Mouse (Mus musculus): Measurements from ENCODE around the gene Mapk1. TPM values are rescaled to one million over a fixed set of nuclear protein-coding genes. Genes with fewer than 3 reads are reported as not detected.

Mapk1 gene
- total RNA-seq, 2 experiments from 2014 or later: 442 to 445 TPM

DNA sequence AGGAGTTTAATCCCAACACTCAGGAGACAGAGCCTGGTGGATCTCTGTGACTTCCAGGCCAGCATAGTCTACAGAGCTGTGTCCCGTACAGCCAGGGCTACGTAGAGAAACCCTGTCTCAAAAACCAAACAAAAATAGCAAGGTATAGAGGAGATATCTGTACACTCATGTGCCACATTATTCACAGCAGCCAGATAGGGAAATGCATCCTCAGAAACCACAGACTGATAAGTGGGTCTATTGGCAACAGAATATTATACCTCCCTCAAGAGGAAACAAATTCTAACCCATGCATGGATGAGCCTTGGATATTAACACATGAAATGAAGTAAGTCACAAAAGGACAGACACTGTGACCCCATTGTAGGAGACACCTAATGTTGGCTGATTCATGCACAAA is 84.4 kb downstream of the Mapk1 start:
- no peak overlapping the region for H3K27ac ChIP-seq
- no peak overlapping the region for H3K4me3 ChIP-seq
- no peak for DNase-seq (ENCODE audit: extremely low spot score in 1 of 2, low spot score in 2 of 2)
- intact Hi-C loops (cut with DNase I): no loop called here
- TF ChIP-seq CTCF (IDR thresholded peaks at IDR 0.05): no peak

DNA sequence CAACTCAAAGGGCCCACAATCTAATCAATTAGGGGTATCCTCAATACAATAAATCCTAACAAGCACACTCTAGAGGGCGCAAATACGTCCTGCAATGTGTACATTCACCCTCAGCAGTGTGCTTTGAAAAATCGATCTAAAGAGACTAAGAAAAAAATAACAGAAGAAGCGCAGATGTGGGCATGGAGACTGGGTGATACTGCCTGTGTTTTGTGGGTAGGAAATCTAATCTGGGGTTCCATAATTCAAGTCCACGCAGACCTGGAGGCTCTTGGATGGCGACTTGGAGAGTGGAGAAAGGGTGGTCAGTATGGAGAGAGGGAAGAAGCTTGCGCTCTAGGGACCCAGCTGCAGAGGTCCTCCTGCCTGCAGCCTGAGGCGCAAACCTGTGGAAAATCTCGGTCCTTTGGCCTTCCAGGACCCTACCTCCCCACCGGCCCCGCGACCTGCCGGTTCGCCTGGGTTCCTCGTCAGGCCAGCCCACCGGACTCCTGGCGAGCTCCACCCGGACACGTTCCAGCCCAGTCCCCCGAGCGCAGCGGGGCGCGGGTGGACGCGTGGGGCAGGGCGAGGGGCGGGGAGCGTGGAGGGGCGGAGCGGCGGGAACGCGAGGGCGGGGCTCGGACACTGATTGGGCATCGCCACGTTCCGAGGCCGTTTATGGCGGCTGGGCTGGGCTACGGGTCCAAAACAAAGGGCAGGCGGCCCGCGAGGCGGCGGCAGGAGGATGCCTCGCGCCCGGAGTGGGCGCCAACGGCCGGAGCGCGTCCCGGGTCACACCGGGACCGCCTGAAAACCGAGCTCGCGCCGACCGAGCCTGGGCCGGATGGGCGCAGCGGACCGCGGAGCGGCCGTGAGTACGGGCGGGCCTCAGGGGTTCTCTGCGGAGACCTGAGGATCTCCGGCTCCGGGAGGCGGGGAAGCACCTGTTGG is 86.6 kb downstream of the Mapk1 start, which contains the start of gene Ypel1:
Gene Ypel1 (plus strand): TSS at position 186 of the 933 bp plus-strand sequence.
- peak within 1 kb of the TSS; percentile 71 for H3K4me3 ChIP-seq
- TF ChIP-seq CTCF (IDR thresholded peaks at IDR 0.05): peak; percentile 39
- intact Hi-C loops (cut with DNase I): loop anchor here (2.0 to 5.0 kb wide), 3 partner anchors 83 to 208 kb away; partner anchors contain the start of gene Tmem191c
- DNase-seq (ENCODE audit: extremely low spot score in 1 of 2, low spot score in 2 of 2): peak; percentile 88 to 90
- H3K27ac ChIP-seq: peak within 1 kb of the TSS; percentile 84

DNA sequence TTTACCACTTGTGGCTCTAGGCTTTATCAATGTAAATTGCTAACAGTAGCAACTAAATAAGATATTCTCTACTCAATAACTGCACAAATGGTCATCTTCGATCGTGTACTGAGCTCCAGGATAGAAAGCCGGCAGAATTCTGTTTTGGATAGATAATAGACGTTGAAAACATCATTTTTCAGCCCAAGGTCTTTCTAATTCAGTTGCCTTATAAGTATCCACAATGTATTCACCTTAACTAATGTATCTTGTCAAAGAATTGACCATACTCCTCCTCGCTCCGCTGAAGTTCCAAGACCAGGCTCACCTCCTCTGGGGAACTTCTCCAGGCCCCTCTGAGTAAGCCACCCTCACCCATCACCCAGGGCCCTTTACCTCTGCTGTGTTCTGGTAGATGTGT is 87.5 kb downstream of the Mapk1 start:
- peak overlapping the region; percentile 71 for H3K4me3 ChIP-seq

DNA sequence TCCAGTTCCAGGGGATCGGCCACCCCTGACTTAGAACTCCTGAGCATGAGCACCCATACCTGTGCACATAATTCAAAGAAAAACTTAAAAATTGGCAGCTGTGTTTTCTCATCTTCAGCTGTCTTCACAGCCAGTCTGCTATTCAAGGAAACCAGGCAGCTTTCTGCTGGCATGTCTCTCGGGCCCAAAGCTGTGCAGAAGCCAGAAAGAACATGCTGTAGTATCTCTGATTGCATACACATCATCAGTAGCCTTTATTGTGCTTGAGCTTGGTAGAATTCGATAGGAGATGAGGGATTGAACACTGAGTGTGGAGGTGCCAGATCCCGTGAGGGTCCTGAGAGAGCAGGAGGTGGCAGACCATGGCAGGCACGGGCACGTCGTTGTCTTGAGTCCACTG is 89.8 kb downstream of the Mapk1 start:
- intact Hi-C loops (cut with DNase I): loop anchor here (5.0 kb wide), 2 partner anchors 146 to 204 kb away; partner anchors contain the start of gene Tmem191c
- no peak for TF ChIP-seq CTCF (IDR thresholded peaks at IDR 0.05)
- Histone ChIP-seq H3K4me3 (no peak overlapping the region), H3K27ac (no peak overlapping the region)
- DNase-seq (ENCODE audit: extremely low spot score in 1 of 2, low spot score in 2 of 2): no peak

More for the DNA sequence above, 87.5 kb downstream of the Mapk1 start:
- intact Hi-C loops (cut with DNase I): loop anchor here (2.0 to 5.0 kb wide), 3 partner anchors 84 to 207 kb away; partner anchors contain the start of gene Tmem191c
- no peak for TF ChIP-seq CTCF (IDR thresholded peaks at IDR 0.05)
- no peak for DNase-seq (ENCODE audit: extremely low spot score in 1 of 2, low spot score in 2 of 2)
- no peak overlapping the region for H3K27ac ChIP-seq

DNA sequence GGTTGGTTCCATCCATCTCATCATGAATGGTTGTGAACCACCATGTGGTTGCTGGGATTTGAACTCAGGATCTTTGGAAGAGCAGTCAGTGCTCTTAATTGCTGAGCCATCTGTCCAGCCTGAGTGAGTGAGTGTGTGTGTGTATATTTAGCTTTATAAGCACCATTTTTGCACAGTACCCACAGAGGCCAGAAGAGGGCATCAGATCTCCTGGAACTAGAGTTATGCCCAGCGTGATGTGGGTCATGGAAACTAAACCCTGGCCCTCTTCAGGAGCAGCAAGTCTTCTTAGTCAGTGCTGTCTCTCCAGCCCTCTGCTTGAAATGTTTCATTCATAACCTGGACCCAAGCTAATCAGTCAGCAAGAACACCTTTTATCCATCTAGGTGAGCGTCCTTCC is 93.1 kb downstream of the Mapk1 start:
- intact Hi-C loops (cut with DNase I): no loop called here
- Histone ChIP-seq H3K27ac (no peak overlapping the region), H3K4me3 (no peak overlapping the region)
- TF ChIP-seq CTCF (IDR thresholded peaks at IDR 0.05): peak; percentile 13
- no peak for DNase-seq (ENCODE audit: extremely low spot score in 1 of 2, low spot score in 2 of 2)

DNA sequence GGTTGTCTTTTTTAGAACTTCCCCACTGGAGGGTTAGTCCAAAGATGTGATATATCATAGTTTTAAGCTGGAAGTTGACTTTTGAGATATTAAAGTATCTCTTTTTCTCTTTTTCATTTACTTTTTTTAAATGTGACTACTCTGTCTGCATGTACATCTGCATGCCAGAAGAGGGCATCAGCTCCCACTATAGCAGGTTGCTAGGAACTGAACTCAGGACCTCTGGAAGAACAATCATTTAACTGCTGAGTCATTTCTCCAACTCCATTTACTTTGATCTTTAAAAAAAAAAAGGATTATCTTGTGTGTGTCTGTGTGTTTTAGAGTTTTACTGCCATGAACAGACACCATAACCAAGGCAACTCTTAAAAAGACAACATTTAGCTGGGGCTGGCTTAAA is 93.7 kb downstream of the Mapk1 start:
- Histone ChIP-seq H3K4me3 (no peak overlapping the region), H3K27ac (no peak overlapping the region)
- no peak for DNase-seq (ENCODE audit: extremely low spot score in 1 of 2, low spot score in 2 of 2)
- TF ChIP-seq CTCF (IDR thresholded peaks at IDR 0.05): peak; percentile 2
- intact Hi-C loops (cut with DNase I): no loop called here

DNA sequence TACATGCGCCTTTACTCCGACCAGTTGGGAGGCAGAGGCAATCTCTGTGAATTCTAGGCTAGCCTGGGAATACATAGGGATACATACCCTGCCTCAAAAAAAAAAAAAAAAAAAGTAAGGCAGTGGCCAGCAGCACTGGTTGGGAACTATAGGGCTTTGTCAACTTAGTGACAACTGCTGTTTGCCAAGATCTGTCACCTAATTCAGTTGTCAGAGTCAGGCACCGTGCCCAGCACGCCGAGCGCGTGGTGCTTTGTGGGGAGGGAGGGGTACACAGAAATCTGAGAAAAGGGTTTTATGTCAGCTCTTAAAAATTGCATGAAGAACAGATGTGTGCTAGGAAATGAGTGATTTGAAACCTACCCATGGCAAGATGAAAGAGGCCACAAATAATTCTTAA is 94.9 kb downstream of the Mapk1 start:
- intact Hi-C loops (cut with DNase I): no loop called here
- no peak overlapping the region for H3K27ac ChIP-seq
- H3K4me3 ChIP-seq: no peak overlapping the region
- DNase-seq (ENCODE audit: extremely low spot score in 1 of 2, low spot score in 2 of 2): no peak
- TF ChIP-seq CTCF (IDR thresholded peaks at IDR 0.05): no peak

DNA sequence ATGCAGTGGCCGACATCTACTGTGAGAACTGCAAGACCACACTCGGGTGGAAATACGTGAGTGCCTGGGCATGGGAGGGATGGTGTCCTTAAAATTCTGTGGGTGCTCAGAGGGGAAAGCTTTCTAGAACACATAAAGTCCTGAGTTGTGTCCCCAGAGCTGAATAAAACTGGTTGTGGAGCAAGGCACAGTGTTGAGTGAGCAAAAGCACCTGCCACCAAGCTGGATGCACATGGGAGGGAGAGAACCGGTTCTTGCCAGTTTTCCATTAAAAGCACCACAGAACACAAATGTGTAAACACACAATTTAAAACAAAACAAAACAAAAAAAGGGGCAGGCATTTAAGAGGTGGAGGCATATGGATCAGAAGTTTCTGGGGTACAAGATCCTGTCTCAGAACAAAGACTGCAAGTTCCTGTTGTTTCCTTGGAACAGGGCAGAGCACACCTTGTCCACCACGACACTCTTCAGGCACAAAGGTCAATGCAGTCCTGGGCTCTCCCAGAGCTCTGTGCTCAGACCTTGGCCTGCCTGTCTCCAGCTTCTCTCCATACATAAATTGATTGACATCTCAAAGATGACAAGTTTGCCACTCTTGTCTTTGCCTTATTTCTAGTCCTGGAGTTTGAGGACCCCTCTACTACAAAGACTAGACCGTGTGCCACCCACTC is 99.1 kb downstream of the Mapk1 start:
- intact Hi-C loops (cut with DNase I): no loop called here
- no peak for TF ChIP-seq CTCF (IDR thresholded peaks at IDR 0.05)
- DNase-seq (ENCODE audit: extremely low spot score in 1 of 2, low spot score in 2 of 2): no peak
- no peak overlapping the region for H3K27ac ChIP-seq
- no peak overlapping the region for H3K4me3 ChIP-seq

DNA sequence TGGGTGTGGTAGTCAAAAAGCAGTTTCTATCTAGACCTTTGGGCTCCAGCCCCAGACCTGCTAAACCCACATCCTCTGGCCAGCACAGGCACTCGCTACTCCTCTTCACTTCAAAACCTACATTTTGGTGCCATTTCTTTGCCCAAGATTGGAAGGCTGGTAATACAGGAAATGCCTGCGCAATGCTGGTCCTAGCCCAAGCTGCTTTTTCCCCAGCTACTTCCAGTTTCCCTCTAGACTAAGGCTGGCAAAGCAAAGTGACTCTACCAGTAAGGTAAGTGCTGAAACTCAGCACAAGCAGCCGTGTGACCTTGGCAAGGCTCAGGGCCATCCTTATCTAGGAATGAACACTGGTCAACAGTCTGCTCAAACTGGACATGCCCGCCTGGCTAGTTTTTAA is 102.5 kb downstream of the Mapk1 start:
- no peak for TF ChIP-seq CTCF (IDR thresholded peaks at IDR 0.05)
- H3K27ac ChIP-seq: no peak overlapping the region; the same call in 1 of the 2 replicates
- no peak overlapping the region for H3K4me3 ChIP-seq
- intact Hi-C loops (cut with DNase I): no loop called here
- DNase-seq (ENCODE audit: extremely low spot score in 1 of 2, low spot score in 2 of 2): no peak

DNA sequence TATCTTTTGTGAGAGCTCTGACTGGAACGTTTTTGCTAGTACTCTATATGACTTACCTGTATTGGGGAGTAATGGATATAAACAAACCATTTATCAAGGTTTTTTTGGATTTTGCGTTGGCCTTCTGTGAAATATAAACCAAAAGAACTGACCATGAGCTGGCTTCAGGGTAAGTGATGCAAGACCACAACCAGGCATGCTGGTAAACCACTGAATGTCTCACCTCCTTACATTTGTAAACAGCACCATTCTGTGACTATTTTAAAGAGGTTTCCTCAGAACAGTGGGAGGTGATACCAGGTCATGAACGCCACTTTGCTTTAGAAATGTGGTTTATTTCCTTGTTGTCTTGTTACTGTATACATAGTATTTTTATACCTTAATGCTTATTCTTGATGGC is 103.1 kb downstream of the Mapk1 start:
- DNase-seq (ENCODE audit: extremely low spot score in 1 of 2, low spot score in 2 of 2): no peak
- TF ChIP-seq CTCF (IDR thresholded peaks at IDR 0.05): no peak
- intact Hi-C loops (cut with DNase I): no loop called here
- Histone ChIP-seq H3K27ac (peak overlapping the region; percentile 76; the same call in 1 of the 2 replicates), H3K4me3 (no peak overlapping the region)

DNA sequence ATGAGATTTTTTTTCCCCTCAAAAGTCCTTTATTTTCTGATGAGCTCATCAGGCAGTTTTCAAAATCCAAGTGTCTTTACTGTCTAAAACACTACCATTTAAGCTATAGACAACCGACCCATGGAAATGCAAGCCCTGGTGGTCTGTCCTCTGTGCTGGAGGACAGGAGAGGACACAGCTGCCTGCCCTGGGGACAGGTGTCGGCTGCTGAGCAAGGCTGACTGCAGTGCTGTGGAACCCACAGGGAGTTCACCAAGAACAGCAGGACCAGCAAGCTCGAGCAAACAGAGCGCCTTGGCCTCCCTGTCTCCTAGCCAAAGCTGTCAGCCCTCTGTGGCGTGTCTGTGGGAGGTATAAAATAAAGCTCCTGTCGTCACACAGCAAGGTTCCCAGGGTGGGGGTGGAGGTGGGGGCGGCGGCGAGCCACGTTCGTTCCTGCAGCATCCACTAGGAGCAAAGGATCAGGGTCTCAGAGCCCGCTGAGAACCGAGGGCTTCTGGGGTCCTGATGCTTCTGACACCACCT is 103.5 kb downstream of the Mapk1 start:
- peak; percentile 9 for TF ChIP-seq CTCF (IDR thresholded peaks at IDR 0.05)
- Histone ChIP-seq H3K4me3 (no peak overlapping the region), H3K27ac (peak overlapping the region; percentile 76)
- peak; percentile 43 to 44 for DNase-seq (ENCODE audit: extremely low spot score in 1 of 2, low spot score in 2 of 2)
- intact Hi-C loops (cut with DNase I): no loop called here

DNA sequence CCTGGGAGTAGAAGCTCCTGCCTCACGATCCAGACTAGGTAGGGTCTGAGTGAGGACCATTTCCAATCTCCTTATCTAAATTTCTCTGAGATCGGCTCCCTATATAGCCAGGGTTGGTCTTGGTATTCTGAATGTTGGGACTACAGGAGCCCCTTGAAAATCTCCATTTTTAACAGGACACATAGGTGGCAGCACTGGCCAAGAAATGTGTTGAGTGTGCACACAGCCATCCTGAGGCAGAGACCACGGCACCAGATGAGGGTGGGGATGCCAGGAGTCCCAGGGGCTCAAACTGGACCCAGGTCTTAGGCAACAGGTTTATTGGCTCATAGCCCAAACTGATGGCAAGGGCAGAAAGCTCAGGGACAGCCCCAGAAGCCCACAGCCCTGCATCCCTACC is 105.2 kb downstream of the Mapk1 start:
- intact Hi-C loops (cut with DNase I): no loop called here
- Histone ChIP-seq H3K4me3 (no peak overlapping the region), H3K27ac (no peak overlapping the region)
- DNase-seq (ENCODE audit: extremely low spot score in 1 of 2, low spot score in 2 of 2): no peak
- TF ChIP-seq CTCF (IDR thresholded peaks at IDR 0.05): peak; percentile 34

Measured in left cerebral cortex, adult 2 months (tissue).